Mouse (Mus musculus) liver, adult 2 months (tissue): Measurements from ENCODE around the gene Sh3d19.

Experiments used
- CTCF ChIP-seq: fragments of 200-500 bp; IDR thresholded peaks from 2 replicates; pipeline ENCODE4 v1.5.1; 2011; ENCODE audit warnings: low read depth, low read length, control low read depth
- POLR2A ChIP-seq: fragments of 200-500 bp; IDR thresholded peaks from 2 replicates; pipeline ENCODE4 v1.6.1; 2011; ENCODE audit warnings: low read length, control low read depth; ENCODE audit not compliant: insufficient read depth; ENCODE audit errors: extremely low read depth

DNA sequence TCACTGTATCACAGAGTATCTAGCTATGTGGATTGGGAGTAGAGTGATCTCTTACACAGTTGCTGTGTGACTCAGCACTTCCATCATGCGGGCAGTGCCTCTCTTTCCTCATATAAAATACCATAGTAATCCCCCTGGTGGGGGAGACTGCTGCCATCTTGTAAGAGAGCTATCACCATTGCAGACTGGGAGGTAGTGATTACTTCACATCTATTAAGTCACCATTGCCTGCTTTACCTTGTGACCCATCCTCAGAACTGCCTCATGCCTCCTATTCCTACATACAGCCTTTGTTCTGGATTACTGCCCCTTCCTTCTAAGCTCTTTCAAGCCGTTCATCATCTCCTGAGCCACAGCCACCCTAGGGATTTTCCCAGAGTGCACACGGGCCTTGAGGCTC is 117.0 kb downstream of the Sh3d19 start:
- TF ChIP-seq POLR2A (no peak), CTCF (no peak)
